Mouse (Mus musculus): ENCODE data around the gene Gm11627. TPM values are rescaled to one million over a fixed set of nuclear protein-coding genes. Genes with fewer than 3 reads are reported as not detected.

Gm11627 gene
- total RNA-seq, 4 experiments from 2014 or later: 0.93 to 2.8 (median 1.6) TPM

DNA sequence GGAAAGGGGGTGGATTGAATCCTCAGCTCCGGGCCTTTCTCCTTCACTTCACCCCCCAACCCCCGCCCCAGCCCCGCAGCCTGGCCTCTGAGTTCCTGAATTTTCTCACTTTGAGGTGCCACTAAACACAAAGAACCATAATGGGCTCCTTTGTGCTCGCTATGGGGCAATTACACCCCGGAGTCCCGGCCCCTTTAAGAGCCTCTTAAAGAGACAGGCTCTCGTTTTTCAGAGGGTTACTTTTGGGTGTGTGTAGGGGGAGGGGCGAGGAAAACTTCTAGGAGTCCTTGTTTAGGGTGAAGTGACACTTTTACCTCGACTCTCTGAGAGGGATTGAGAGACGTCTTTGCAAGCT, 24.2 kb upstream of the Gm11627 start:
- no peak for DNase-seq (ENCODE audit: low spot score in 2 of 2)

DNA sequence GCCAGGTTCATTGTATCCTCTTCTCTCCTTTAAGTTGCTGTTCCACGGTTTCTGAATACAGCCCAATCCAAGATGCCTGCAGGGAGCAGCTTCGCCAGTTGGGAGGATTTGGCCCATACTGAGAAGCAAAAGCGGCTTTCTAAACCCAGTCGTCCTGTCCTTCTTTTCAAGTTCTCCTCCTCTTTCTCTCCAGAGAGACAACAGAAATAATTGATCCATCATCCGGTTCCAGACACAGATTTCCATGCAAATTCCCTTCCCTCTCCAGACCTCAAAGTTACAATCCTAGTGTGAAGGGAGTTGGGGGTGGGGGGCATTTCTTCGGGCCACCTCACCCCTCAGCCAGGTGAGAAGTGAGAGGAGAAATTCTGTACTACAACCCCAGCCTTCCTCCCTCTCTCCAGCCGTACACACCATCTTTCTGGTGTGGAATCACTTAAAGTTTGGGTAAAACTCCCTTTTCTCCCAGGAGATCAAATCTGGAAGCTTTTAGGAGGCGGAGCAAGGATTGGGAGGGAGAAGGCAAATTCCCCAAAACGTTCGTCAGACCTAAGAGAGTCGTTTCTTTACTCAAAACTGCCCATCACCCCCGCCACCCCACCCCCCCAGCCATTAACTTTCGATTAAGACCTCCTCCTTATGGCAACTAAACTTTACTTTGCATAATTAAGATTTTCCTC, 23.7 kb upstream of the Gm11627 start:
- DNase-seq (ENCODE audit: low spot score in 2 of 2): no peak

DNA sequence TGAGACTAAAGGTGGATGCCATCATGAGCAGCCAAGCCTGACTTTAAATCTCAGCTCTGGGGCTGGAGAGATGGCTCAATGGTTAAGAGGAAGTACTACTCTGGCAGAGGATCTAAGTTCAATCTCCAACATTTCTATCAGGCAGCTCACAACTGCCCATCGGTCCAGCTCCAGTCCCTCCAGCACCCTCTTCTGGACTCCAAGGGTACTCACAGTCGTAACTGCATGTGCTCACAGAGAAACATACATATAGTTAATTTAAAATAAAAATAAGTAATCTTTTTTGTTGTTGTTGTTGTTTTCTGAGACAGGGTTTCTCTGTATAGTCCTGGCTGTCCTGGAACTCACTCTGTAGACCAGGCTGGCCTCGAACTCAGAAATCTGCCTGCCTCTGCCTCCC, 20.7 kb upstream of the Gm11627 start:
- DNase-seq (ENCODE audit: low spot score in 2 of 2): no peak

DNA sequence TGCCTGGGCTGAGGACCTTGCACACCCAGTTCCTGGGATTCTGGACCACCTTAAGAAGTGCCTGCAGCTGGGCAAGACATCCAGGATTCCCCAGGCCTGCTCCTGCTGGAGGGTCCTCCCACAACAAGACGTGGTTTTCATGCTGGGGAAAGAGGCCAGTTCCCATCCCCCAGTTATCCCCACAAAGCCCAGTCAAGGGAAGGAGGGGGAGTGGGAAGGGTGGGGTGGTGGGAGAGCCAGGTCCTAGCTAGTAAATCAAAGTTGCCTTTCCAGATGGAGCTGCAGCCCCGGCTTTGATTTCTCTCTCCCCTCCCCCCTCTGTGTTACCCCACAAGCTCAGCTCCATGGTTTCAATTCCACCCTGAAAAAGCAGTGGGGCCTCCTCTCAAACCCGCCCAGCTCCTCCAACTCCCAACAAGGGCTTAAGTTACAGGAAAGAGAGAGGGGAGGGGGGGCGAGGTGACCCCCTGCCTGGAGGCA, 16.1 kb upstream of the Gm11627 start:
- no peak for DNase-seq (ENCODE audit: low spot score in 2 of 2)

DNA sequence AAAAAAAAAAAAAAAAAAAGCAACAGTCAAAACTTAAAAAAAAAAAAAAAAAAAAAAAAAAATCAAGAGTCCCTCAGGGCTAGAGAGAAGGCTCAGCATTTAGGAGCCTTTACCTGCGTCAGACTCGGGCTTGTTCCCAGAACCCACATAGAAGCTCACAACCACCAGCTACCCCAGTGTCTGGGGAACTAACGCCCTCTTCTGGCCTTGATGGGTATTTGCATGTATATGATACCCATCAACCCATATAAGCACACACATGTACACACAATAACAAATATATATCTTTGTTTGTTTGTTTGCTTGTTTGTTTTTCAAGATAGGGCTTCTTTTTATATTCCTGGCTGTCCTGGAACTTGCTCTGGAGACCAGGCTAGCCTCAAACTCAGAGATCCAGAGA, 8.3 kb upstream of the Gm11627 start:
- DNase-seq (ENCODE audit: low spot score in 2 of 2): no peak

DNA sequence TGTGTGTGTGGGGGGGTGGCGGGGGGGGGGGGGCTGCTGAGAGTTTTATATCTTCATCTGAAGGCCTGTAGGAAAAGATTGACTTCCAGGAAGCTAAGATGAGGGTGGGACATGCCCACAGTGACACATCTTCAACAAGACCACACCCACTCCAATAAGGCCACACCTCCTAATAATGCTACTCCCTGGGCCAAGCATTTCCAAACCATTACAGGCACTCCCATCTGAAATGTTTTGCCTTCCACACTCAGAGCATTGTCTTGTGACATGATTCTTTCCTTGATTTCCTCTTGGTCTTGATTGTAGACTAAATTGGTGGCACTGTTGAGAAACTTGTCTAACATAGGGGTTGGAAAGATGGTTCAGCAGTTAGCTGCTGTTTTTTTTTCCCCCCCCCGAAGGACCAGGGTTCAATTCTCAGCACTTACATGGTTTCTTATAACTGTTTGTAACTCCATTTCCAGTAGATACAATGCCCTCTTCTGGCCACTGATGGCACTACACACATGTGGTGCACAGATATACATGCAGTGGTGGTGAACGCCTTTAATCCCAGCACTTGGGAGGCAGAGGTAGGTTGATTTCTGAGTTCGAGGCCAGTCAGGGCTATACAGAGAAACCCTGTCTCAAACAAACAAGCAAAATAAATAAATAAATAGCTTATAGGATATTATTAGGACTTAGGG, 7.3 kb upstream of the Gm11627 start:
- no peak for DNase-seq (ENCODE audit: low spot score in 2 of 2)

DNA sequence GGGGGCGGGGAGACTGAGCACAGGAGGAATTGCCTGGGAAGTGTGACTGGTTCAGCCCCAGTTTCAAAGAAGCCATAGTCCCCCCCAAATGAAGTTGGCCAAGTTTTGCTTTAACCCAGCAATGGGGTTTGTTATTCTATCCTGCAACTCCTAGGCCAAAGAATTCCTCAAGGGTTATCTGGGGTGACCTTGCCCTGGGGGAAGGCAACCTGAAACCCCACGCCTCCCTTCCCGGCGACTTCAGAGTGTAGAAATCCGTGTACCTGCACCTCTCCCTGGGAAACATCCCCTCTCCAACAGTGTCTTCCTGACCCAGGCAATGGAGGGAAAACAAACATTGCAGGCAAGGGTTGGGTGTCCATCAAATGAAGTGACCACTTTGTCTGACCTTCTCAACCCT, 3.5 kb upstream of the Gm11627 start:
- DNase-seq (ENCODE audit: low spot score in 2 of 2): no peak

DNA sequence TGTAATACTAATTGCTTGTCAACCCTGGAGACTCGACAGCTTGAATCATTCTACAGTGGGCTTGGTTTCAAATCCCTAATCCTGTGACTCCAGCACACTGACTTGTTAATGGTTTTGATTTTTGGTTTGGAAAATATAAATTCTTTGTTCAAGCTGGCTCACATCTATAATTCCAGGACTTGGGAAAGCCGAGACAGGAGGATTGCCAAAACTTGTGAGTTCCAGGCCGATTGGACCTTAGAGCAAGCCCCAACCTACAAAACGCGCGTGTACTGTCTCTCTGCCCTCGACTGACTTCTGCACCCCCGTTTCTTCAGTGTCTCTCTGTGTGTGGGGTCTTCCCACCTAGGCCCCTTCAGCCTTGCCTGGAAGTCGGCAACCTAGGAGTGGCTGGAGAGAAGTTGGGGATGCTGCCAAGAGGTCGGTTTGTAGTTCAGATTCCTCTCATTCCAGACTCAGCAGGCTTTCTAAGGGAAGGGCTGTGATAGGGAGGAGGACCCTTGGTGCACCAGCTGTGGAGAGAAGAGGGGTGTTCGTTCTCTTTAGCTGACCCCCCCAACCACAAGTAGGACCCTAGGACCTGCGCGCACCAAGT, 2.9 kb upstream of the Gm11627 start:
- no peak for DNase-seq (ENCODE audit: low spot score in 2 of 2)

DNA sequence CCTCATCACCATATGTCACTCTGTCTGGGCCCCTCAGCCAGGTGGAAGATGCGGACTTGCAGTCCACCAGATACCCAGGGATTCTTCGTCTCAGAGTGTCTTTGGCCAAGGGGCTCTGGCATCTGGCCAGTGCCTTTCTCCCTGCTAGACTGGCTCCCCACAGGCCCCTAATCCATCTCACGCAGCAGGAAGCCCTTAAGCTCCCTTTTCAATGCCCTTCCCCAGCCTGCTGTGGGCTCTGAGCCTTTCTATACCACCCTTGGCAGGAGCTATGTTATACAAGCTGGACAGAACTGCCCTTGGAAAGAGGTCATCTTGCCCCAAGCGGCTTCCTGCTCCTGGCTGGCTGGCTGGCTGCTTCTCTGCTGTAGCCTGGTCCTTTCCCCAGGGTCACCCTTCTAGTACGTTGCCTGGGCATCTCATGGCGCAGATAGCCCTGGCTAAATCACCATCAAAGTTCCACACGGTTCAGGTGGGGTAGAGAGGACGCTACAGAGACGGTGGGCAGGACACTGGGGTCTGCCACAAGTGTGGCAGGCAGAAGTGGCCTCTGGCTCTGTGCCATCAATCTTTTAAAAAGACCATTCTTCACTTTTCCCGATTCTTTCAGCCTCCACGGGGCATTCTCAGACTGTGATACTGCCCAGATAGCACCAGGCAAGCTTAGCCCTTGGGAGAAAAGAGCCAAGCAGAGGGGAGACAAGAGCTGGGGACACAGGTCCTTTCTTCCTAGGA, 2.2 kb upstream of the Gm11627 start:
- DNase-seq (ENCODE audit: low spot score in 2 of 2): no peak

DNA sequence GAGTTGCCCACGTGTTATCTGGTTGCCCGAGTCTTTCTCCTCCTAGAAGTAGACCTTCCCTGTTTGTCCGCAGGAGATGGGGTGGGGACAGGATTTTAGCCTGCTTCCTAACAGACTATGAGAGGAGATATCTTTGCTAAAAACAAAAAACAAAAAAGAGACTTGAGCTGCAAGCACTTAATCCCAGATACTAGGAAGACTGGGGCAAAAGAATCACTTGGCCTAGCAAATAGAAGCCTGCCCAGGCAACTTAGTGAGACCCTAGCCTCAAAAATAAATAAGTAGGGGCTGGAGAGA, 721 bp upstream of the Gm11627 start:
- DNase-seq (ENCODE audit: low spot score in 2 of 2): no peak

DNA sequence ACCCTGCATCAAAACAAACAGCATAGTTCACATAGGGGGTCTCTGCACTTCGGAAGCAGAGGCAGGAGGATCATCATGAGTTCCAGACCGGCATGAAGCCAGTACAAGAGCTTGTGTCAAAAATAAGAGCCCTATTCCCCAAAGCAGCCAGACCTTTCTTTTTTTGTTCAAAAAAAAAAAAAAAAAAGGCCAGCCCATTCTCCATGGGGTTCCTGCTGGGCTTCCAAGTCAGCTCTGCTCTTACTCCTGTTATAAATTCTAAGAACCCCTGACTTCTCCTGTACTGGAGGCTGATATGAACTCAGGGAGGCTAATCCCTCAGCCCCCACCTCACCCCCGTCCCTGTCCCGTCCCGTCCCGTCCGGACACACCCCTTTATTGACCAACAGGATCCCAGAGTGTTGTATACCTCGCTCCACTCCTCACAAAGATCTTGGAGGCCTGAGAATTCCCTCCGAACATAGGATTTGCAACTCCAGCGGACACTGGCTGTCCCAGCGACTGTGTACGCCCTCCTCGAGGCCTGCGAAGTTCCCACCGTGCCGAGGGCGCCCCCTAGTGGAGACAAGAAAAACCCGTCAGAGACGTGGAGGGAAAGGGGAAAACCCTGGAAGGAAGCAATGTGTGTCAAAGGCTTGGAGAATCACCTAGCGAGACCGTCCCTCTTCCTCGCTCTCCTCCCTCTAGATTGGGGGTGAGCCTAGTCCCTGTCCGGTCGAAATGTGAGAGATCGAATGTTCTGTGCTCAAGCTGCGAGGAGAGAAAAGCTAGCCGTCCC, 731 bp downstream of the Gm11627 start:
- DNase-seq (ENCODE audit: low spot score in 2 of 2): peak; percentile 29 to 44

DNA sequence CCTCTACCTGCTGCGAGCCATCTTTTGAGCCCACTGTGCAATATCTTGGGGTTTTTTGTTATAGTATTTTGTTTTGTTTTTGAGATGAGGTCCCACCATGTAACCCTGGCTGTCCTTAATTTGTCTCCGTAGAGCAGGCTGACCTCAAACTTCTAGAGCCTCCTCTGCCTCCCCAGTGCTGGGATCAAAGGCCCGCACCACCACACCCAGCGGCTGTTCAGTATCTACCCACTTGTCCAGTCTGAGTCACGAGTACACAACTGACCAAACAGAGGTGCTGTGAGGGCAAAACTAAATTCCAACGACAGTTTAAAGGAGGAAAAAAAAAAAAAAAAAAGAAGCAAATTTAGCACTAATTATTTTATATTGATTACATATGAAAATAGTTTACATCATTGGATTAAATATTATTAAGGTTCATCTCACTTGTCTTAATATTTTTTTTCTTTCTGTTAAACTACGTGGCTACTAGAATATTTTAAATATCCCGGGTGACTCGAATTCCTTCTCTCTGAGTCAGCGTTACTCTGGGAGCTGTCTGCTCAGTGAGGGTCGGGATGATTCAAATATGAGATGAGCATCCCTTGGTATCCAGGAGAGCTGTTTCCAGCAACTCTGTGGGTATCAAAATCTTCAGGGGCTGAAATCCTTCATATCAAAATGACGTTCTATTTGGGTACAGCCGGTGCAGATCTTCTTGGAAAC, 3.1 kb downstream of the Gm11627 start:
- no peak for DNase-seq (ENCODE audit: low spot score in 2 of 2)

DNA sequence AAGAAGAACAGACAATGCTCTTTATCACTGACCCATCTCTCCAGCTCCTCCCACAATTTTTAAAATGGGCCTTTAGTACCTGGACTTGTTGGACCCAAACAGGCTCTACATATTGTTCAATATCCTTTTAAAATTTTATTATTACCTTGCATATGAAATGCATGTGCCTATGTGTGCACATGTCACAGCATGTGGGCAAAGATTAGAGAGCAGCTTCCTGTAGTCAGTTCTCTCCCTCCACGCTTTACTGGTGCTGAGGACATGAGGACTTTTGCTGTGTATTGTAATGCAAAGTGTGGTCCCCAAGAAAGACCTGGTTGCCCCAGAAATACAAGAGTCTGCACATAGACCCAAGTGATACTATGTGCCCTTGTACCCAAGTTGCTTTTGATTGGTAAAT, 4.2 kb downstream of the Gm11627 start:
- DNase-seq (ENCODE audit: low spot score in 2 of 2): no peak

DNA sequence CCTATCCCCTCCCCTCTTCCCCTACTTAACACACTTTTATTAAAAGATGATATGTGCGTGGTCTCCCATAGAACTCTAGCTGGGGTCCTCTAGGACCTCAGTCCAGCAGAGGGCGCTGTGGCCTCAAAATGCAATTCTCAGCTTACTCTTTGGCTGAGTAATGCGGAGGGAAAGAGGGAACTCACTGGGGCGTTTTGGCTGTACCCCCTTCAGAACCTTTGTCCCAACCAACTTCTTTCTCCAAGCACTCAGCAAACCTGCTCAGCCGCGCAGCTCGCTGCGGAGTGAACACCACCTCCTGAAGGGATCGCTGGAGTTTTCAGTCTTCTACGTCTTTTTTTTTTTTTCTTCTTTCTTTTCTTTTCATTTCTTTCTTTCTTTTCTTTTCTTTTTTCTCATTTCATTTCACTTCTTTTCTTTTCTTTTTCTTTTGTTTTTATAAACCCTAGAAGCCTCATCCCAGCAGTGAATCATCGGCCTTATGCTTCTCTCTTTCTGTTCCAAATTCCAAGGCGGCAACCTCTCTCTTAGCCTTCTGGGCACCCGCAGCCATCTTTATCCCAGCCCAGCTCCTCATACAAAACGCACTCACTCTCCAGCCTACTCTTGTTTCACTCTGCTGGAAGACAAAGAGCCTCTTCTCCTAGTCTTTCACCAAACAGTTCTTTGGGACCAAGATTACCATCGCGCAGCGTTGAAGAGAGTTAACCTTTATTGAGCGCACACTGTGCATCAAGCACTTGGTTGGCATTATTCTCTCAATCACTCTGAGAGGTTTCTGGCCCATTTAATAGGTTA, 6.2 kb downstream of the Gm11627 start:
- DNase-seq (ENCODE audit: low spot score in 2 of 2): peak; percentile 50 to 82

DNA sequence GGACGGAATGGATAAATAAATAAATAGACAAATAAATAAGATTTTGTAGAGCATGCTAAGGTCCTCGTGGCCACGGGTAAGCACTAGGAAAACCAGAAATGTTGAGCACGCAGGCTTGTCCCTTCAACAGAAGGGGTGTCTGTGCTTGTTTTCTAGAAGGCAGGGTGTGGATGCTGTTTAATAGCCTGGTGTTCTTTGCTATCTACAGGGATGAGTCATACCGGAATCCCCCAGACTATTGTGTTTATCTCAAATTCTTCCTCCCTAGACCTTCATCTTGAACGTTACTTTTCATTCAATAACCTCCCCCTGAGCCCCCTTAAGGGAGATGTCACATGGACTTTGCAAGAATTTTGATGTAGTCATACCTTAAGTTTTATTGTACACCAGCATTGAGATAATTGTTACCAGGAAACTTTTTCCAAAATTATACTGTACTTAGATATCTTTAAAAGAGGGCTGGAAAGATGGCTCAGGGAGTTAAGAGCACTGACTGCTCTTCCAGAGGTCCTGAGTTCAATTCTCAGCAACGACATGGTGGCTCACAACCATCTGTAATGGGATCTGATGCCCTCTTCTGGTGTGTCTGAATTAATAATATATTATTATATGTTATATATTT, 10.4 kb downstream of the Gm11627 start:
- DNase-seq (ENCODE audit: low spot score in 2 of 2): no peak

DNA sequence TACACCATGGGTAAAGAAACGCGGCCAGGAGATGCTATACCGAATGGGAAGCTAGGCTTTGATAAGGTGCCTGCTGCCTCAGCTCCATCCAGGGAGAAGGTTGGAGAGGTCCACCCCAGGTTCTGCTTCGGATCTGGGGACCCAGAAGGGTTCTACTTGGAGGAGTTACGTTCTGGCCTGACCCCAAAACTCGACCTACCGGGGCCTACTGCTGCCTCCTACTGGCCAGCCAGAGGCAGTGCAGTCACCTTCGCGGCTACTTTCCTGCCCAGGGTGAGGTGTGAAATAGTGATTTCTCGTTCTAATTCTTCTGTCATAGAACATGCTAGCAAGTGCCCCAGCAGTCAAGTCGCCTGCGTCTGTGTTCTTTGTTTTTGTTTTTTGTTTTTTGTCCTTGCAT, 11.1 kb downstream of the Gm11627 start:
- DNase-seq (ENCODE audit: low spot score in 2 of 2): no peak

DNA sequence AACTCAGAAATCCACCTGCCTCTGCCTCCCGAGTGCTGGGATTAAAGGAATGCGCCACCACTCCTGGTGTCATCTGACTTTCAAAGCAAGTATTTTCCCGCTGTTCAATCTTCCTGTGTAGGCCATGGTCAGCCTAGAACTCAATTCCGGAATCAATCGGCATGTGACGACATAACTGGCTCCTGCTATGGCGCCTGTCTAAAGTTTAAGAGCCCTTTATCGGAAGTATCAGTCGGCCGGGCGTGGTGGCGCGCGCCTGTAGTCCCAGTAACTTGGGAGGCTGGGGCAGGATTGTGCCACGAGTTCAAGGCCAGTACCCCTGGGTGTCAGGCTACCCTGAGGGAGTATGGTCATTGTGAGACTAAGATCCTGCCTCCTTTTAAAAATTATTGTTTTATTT, 11.5 kb downstream of the Gm11627 start:
- no peak for DNase-seq (ENCODE audit: low spot score in 2 of 2)

DNA sequence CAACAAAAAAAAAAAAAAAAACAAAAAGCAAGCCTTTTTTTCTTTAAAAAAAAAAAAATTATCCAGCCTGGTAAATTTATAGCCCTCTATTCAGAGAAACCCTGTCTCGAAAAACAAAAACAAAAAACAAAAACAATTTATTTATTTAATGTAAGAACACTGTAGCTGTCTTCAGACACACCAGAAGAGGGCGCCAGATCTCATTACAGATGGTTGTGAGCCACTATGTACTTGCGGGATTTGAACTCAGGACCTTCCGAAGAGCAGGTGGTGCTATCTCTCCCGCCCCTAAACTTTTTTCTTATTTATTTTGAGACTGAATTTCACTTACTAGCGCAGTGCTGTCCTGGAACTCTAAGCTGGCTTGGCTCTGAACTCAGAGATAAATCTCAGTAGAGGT, 12.1 kb downstream of the Gm11627 start:
- DNase-seq (ENCODE audit: low spot score in 2 of 2): no peak

DNA sequence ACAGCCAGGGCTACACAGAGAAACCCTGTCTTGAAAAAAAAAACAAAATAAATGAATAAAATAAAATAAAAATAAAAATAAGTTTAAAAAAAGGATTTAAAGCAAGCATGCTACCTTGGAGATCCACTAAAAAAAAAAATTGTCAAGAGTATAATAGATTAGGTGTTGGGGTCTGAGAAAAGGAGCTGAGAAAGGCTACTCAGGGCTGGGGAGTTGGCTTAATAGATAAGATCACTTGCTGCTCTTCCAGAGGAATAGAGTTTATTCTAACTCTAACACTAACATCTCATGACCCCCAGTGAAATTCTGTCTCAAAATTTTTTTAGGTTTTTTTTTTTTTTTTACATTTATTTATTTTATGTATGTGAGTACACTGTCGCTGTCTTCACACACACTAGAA, 13.0 kb downstream of the Gm11627 start:
- DNase-seq (ENCODE audit: low spot score in 2 of 2): no peak

DNA sequence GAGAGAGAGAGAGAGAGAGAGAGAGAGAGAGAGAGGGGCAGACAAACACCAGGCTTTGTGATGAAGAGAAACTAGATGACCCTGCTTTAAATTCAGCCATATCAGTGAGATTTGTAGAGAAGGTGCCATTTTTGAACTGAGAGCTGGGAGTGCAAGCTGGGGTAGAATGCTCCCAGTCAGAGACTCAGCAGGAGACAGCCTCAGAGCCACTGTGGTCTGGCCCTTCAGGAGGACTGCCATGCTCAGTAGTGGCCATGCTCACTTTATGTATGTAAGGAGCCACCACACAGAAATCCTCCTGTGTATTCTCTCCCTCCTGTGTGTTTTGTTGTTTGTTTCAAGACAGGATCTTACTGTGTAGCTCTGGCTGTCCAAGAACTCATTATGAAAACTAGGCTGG, 13.5 kb downstream of the Gm11627 start:
- no peak for DNase-seq (ENCODE audit: low spot score in 2 of 2)
